Mouse (Mus musculus) liver, adult 2 months (tissue): ENCODE results near the gene Cog5.

Source experiments
- CTCF ChIP-seq: fragments of 200-500 bp; IDR thresholded peaks from 2 replicates; pipeline ENCODE4 v1.5.1; 2011; ENCODE audit warnings: low read depth, low read length, control low read depth
- POLR2A ChIP-seq: fragments of 200-500 bp; IDR thresholded peaks from 2 replicates; pipeline ENCODE4 v1.6.1; 2011; ENCODE audit warnings: low read length, control low read depth; ENCODE audit not compliant: insufficient read depth; ENCODE audit errors: extremely low read depth

DNA sequence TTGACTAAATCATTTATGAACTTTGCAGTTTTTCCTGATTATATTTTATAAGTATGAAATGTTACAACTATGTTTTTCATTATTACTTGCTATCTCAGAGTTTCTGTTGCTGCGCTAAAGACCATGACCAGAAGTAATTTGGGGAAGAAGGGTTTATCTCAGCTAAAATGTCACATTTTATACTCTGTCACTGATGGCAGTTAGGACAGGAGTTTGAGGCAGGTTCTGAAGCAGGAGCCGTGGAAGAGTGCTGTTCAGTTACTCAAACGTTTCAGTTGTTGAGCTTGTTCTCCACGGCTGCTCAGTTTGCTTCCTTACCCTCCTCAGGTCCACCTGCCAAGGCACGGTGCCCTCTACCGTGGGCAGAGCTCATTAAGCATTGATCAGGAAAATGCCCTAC, 11.3 kb downstream of the Cog5 start:
- no peak for TF ChIP-seq CTCF
- no peak for TF ChIP-seq POLR2A
